Mouse (Mus musculus): ENCODE data around the gene Egf.

- TF ChIP-seq CTCF (IDR thresholded peaks at IDR 0.05; ENCODE audit: borderline replicate concordance, insufficient read depth, low read depth, low read length) (no peak), POLR2A (IDR thresholded peaks at IDR 0.05; ENCODE audit: borderline replicate concordance, insufficient read depth, low read length) (no peak)
Observed at GRCm38 (mm10) chr3:129766106-129766505, 11.0 kb upstream of the Egf start.
